Mouse (Mus musculus): ENCODE data around the gene Lrrc25.

Gene Lrrc25

DNA sequence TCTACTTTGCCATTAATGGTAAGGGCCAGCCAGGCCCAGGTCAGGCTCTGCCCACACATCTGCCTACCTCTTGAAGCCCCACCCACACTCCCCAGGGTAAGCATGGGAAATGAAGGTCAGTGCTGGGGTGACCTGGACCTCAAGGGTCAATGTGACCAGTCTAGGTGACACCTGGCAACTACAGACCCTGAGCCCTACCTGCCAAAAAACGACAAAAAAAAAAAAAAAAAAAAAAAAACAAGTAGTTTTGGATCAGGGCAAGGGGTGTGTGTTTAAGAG is 32.1 kb downstream of the Lrrc25 start:
- peak; percentile 3 for DNase-seq (ENCODE audit: low spot score)

DNA sequence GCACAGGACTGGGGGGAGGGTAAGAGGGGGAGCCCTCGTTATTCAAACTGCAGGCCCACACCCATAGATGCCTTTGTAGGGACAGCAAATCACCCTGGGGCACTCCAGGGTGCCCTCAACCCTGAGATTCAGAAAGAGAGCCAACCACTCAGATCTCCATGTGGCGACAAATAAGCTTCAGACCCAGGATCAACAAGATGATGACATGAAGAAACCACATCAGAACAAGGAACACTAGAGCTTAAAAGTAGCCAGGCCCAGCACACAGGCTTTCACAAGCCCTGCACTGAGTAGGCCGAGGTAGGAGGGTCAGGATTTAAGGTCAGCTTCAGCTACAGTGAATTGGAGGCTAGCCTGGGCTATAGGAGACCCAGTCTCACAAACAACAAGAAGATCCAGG is 33.0 kb downstream of the Lrrc25 start:
- DNase-seq (ENCODE audit: low spot score) = no peak

DNA sequence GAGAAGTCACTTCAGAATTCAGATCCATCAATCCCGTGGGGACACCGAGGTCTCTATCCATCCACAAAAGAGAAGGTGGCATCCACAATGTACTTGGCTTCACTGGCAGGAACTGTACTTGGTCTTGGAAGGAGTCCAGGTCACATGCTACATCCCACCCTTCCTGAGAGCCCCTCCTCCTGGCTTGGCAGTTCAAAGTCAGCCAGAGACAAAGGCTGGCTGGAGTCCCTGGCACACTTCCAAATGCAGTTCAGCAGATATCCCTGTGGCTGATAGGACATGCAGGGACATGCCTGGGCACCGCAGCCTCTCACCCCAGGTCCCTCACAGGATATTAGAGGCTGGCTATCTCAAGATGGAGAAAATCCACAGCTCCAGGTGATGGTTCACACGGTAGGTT is 33.4 kb downstream of the Lrrc25 start:
- DNase-seq (ENCODE audit: low spot score) = peak; percentile 4

DNA sequence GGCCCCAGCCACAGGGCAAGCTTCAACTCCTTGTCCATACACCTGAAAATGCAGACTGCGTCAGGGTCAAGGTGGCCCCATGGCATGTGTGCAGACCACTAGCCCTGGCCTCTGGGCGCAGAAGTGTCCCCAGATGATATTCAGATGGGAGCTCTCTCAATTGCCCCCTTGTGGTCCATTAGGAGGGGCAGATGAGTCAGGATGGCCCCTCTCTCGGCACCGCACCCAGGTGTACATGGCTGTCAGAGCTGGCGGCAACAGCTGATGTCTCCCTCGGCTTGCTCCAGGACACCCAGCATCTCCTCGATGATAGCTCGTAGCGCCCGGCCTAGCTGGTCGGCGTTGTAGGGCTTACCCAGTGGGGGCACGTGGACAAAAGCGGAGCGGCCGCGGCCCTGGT is 34.4 kb downstream of the Lrrc25 start:
- no peak for DNase-seq (ENCODE audit: low spot score)

- peak; percentile 65 for DNase-seq (ENCODE audit: low spot score)
Measured at GRCm38 (mm10) chr8:70653226-70653625, 37.3 kb downstream of the Lrrc25 start.

DNA sequence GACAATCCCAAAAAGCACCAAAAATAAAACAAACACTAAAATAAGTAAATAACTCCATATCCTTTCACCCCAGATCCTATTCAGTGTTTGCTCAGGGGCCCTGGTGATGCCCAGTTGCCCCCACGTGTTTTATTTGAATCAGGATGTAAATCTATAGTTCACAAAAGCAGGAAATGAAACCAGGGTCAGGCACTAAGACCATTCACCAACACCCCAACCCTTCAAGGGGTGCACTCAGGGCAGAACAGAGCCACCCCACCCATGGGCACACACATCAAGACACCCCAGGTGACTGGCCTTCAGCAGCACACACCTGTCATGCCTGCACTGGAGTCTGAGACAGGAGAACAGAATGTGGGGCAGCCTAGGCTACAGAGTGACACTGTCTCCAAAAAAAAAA is 38.2 kb downstream of the Lrrc25 start:
- no peak for DNase-seq (ENCODE audit: low spot score)

DNA sequence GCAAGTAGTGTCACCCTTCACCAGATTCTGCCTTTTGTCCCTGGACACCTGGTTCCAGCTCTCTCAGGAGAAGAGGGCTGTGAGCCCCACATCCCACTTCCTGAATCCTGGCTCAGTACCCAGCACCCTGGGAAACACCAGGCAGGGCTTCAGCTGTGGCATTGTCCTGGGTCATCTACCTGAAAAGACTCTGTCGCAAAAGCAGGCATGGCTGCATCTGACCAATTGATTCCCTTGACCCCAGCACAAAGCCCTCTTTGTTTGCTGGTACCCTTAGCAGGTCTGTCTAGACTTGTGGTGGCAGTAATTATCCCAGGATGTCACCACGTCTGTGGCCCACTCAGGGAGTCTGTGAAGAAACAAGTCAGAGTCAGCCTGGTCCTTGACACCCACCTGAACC is 39.5 kb downstream of the Lrrc25 start:
- peak; percentile 37 for DNase-seq (ENCODE audit: low spot score)

DNA sequence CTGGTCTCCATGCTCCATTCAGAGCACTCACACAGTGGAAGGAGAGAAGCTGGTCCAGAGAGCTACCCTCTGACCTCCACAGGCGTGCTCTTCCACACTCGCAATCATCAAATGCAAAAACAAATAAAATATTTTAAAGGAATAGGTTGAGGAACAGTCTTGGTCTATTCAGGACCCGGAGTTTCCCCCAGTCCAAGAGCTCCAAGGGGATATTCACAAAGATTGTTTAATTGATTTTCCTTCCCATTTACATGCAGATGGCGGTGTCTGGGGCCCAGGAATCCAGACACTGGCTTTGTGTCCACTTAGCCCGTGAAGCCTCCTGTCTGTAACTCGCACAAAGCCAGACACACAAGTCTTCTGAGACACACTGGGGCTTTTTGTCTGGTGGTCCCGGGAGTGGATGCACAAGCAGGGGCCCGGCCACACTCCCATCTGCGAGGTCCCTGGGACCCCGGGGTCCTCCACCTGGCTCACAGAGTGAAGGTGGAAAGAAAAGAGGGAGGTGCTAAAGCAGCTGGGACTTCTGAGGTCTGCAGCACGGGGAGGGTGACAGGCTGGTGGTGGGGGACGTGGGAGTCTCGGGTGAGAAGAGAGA is 40.3 kb downstream of the Lrrc25 start:
- peak; percentile 61 for DNase-seq (ENCODE audit: low spot score)

GRCm38 (mm10) chr8:70657214-70657613 is 41.3 kb downstream of the Lrrc25 start:
- DNase-seq (ENCODE audit: low spot score) = no peak

- DNase-seq (ENCODE audit: low spot score) = no peak
Measured at GRCm38 (mm10) chr8:70657739-70658138, 41.8 kb downstream of the Lrrc25 start.

GRCm38 (mm10) chr8:70658897-70659603 is 43.1 kb downstream of the Lrrc25 start:
- DNase-seq (ENCODE audit: low spot score) = no peak

GRCm38 (mm10) chr8:70659604-70660272 is 43.8 kb downstream of the Lrrc25 start:
- peak; percentile 90 for DNase-seq (ENCODE audit: low spot score)

DNA sequence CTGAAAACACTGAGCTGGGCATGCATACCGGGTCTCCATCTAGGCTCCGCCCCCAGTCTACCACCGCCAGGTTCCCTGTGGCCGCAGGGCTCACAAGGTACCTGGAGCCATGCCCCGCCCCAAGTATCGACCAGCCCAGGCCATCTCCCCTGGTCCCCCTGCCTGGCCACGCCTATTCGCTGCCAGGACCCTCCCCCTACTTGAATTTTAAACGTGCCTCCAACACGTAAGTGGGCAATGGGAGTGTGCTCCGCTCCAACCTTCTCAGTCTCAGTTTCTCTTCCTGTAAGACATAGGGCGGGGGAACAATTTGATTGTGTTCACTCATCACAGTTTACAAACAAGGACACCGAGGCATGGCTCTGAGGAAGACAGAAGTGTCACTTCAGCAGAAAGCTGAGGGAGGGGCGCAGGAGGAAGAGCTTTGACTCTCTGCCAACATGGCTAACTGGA is 44.3 kb downstream of the Lrrc25 start, which contains the start of gene Pgpep1:
TSS of gene Pgpep1 (minus strand) at position 116 of the 453 bp plus-strand sequence.
- peak; percentile 72 for DNase-seq (ENCODE audit: low spot score)

DNA sequence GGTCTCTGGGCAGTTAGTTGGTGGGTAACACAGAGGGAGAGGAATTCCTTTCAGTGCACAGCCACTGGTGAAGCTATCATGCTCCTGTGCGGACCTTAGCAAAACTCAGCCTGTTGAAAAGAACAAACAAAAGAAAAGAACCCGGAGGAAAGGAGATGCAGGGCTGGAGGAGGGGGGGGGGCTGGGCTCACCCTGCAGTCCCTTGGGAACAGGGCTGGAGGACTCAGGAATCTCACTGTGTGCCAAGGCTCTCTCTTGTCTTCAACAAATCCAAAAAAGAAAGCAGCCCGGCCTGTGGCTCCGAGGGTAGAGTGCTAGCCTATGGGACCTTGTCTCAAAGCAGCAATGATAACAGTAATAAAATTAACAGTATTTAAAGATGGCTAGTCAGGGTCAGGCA is 47.7 kb downstream of the Lrrc25 start:
- no peak for DNase-seq (ENCODE audit: low spot score)

DNA sequence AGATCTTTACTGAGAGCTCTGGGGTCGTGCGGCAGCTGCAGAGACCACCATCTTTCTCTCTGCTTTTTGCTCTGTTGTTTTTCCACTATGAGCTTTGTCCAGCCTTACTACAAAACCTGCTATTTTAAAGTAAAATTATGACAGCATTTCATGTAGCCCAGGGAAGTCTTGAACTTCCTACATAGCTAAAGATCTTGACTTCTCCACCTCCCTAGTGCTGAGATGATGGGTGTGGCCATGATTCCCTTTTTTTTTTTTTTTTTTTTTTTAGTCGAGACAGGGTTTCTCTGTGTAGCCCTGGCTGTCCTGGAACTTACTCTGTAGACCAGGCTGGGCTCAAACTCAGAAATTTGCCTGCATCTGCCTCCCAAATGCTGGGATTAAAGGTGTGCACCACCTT is 48.7 kb downstream of the Lrrc25 start:
- no peak for DNase-seq (ENCODE audit: low spot score)

GRCm38 (mm10) chr8:70665599-70665998 is 49.6 kb downstream of the Lrrc25 start:
- DNase-seq (ENCODE audit: low spot score) = no peak

DNA sequence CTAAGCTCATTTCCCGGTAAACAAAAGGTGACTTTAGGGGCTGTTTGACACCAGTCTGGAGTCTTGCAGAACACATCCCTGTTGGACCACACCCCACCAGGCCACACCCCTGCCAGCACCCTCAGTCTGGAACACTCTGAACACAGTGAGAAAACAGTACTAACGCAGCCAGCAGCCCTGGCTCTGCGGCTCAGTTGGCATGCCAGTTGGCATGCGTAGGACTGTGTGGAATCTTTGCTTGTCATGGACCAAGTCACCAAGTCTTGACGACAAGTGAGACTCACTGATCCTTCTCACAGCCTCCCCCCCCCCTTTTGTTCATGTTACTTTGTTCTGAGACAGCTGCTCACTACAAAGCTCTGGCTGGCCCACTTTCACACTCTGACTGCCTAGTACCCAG is 51.1 kb downstream of the Lrrc25 start:
- no peak for DNase-seq (ENCODE audit: low spot score)
